23 mouse cellular contexts compared by ENCODE assay signal in the genomic region with DNA sequence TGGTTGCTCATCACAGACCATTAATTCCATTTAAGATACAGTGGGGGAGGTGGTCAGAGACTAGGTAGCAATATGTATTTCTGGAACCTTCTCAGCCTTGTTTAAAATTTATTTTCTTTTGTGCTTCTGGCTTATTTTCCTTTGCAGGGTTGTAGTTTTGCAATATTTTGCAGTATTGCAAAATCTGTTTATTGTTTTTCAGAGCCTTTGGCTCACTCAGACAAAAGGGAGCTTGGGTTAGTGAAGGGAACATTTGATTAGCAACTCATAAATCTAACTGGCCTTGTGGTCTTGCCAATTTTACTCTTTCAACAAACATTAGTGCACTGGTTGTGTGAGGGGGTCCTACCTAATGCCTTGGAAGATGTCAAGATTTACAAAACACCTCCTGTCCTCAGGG.
A peak's percentile ranks its signal among the peaks of the same experiment; 100 is the strongest.
DNase-seq lines count a peak whose midpoint lies in the region; ATAC-seq and TF ChIP-seq lines count a peak whose summit lies in the region.
"Had no signal": no experiment of that assay in that cellular context is flagged by ENCODE, and none has a peak within 500 bp of the region (broad histone marks: within the 10 kb centered on the region; RNA-seq: fewer than 3 reads in every experiment).

No protein-coding gene starts in this region.

- H3K4me3 ChIP-seq in heart, adult 2 months: no peak overlapping the region
- no peak overlapping the region for H3K4me3 ChIP-seq in heart, embryonic 12.5 days
- H3K4me3 ChIP-seq in lung, embryonic 15.5 days: no peak overlapping the region
- H3K4me3 ChIP-seq: embryonic facial prominence, embryonic 12.5 days; embryonic facial prominence, embryonic 15.5 days; heart, embryonic 13.5 days had no signal

- intact Hi-C loops in heart, adult 2 months (cut with DNase I): no loop called here

- TF ChIP-seq EP300 in heart, adult 2 months (IDR thresholded peaks at IDR 0.05; ENCODE audit: insufficient read depth, low read depth, low read length): no peak

- H3K9me3 ChIP-seq in heart, embryonic 12.5 days (replicated peaks): no peaks in the 10 kb centered on the region
- H3K9me3 ChIP-seq in lung, embryonic 15.5 days: no peaks in the 10 kb centered on the region
- H3K9me3 ChIP-seq: embryonic facial prominence, embryonic 12.5 days; embryonic facial prominence, embryonic 15.5 days; heart, embryonic 13.5 days had no signal

- DNase-seq in heart, adult 2 months: no peak
- no peak for DNase-seq in lung, postnatal 25 days (ENCODE audit: low spot score)
- DNase-seq in 3T3-L1 (ENCODE audit: low read depth, low spot score): peak; percentile 35
- peak; percentile 91 for DNase-seq in adipocyte (ENCODE audit: low spot score)
- DNase-seq: adrenal gland, postnatal 10 days; adrenal gland, postnatal 36 days; cerebellum, adult 18-20 months; cerebellum, adult 9-11 months; cerebellum, postnatal 25 days; gastrocnemius, postnatal 10 days; heart, adult 11 months; heart, postnatal 14 days; heart, postnatal 4 days had no signal

- no peak for TF ChIP-seq CTCF in heart, adult 2 months (IDR thresholded peaks at IDR 0.05)

- no peaks in the 10 kb centered on the region for H3K79me2 ChIP-seq in heart, adult 2 months (replicated peaks; ENCODE audit: control insufficient read depth, insufficient read depth, low read length)

- H3K9ac ChIP-seq in heart, adult 2 months (ENCODE audit: low read depth, low read length): 0 out of 2 replicates have a peak overlapping the region, but pooled peaks have one; percentile 10
- no peak overlapping the region for H3K9ac ChIP-seq in heart, embryonic 12.5 days
- no peak overlapping the region for H3K9ac ChIP-seq in lung, embryonic 15.5 days
- H3K9ac ChIP-seq: embryonic facial prominence, embryonic 12.5 days; embryonic facial prominence, embryonic 15.5 days; heart, embryonic 13.5 days; hindbrain, embryonic 14.5 days had no signal

- H3K36me3 ChIP-seq in heart, adult 2 months (ENCODE audit: control insufficient read depth, insufficient read depth, low read length): no peaks in the 10 kb centered on the region
- no peaks in the 10 kb centered on the region for H3K36me3 ChIP-seq in heart, embryonic 12.5 days
- no peaks in the 10 kb centered on the region for H3K36me3 ChIP-seq in lung, embryonic 15.5 days
- H3K36me3 ChIP-seq: embryonic facial prominence, embryonic 12.5 days; embryonic facial prominence, embryonic 15.5 days; heart, embryonic 13.5 days had no signal

- H3K4me2 ChIP-seq in heart, embryonic 12.5 days: no peak overlapping the region
- no peak overlapping the region for H3K4me2 ChIP-seq in lung, embryonic 15.5 days
- H3K4me2 ChIP-seq: embryonic facial prominence, embryonic 12.5 days; embryonic facial prominence, embryonic 15.5 days; heart, embryonic 13.5 days; hindbrain, embryonic 14.5 days had no signal

- ATAC-seq in heart, embryonic 12.5 days (ENCODE audit: insufficient number of reproducible peaks, low FRiP score): no peak
- ATAC-seq in lung, embryonic 15.5 days (ENCODE audit: borderline replicate concordance, extremely low read depth, low FRiP score, low TSS enrichment): peak; percentile 32; the same call in 1 of the 2 replicates
- no peak for ATAC-seq in megakaryocyte, adult 5-6 weeks (ENCODE audit: poor library complexity, severe bottlenecking)
- ATAC-seq: activated CD4-positive, CD25-positive, alpha-beta regulatory T cell, adult 4 months; forebrain, embryonic 14.5 days; hindbrain, postnatal 0 days had no signal

- TF ChIP-seq POLR2A in heart, adult 2 months (IDR thresholded peaks at IDR 0.05; ENCODE audit: insufficient read depth, low read depth, low read length): no peak

- H3K27me3 ChIP-seq in heart, adult 2 months (ENCODE audit: control insufficient read depth, insufficient read depth, low read length): no peaks in the 10 kb centered on the region
- no peaks in the 10 kb centered on the region for H3K27me3 ChIP-seq in heart, embryonic 12.5 days (replicated peaks)
- no peaks in the 10 kb centered on the region for H3K27me3 ChIP-seq in lung, embryonic 15.5 days
- H3K27me3 ChIP-seq: embryonic facial prominence, embryonic 12.5 days; embryonic facial prominence, embryonic 15.5 days; heart, embryonic 13.5 days had no signal

- H3K4me1 ChIP-seq in heart, adult 2 months (ENCODE audit: control insufficient read depth, insufficient read depth, low read length): peaks cover 2% of the 10 kb centered on the region; the same call in 1 of the 2 replicates
- H3K4me1 ChIP-seq in heart, embryonic 12.5 days (replicated peaks): peaks cover 5% of the 10 kb centered on the region; the same call in 1 of the 2 replicates
- peaks cover 9% of the 10 kb centered on the region for H3K4me1 ChIP-seq in lung, embryonic 15.5 days
- H3K4me1 ChIP-seq: embryonic facial prominence, embryonic 15.5 days had no signal

- peak overlapping the region; percentile 50; the same call in 1 of the 2 replicates for H3K27ac ChIP-seq in heart, adult 2 months
- no peak overlapping the region for H3K27ac ChIP-seq in heart, embryonic 12.5 days (ENCODE audit: poor library complexity, severe bottlenecking)
- H3K27ac ChIP-seq in lung, embryonic 15.5 days: peak overlapping the region; percentile 6; the same call in 1 of the 2 replicates
- H3K27ac ChIP-seq: embryonic facial prominence, embryonic 12.5 days; embryonic facial prominence, embryonic 15.5 days; heart, embryonic 13.5 days; hindbrain, embryonic 14.5 days; hindbrain, postnatal 0 days had no signal

Comparison
In these comparisons a context has a peak if more than half of its experiments do, and no peak if none do; other contexts are left out.
1. DNase-seq: peak in 3T3-L1 (single experiment) and adipocyte (single experiment); none in heart, adult 2 months (0 of 2) and lung, postnatal 25 days (single experiment).